Mouse (Mus musculus): ENCODE measurements around the gene Sbk3. TPM values are rescaled to one million over a fixed set of nuclear protein-coding genes. Genes with fewer than 3 reads are reported as not detected.
"Not testable (repeated sequence)": the region's sequence is repeated elsewhere in the genome, so short reads cannot be mapped to it uniquely, and the experiment has no call there.

Sbk3 gene
- under 1 TPM; 0.34 to 0.85 TPM for total RNA-seq (2021)

GRCm38 (mm10) chr7:4971068-4971467 lies at the start of gene Sbk3:
TSS of gene Sbk3 (minus strand) at chr7:4971168.
- intact Hi-C loops (cut with DNase I) = no loop called here
- no peak for DNase-seq (ENCODE audit: low spot score in 2 of 2)

GRCm38 (mm10) chr7:5020685-5021084 lies 49.7 kb upstream of the Sbk3 start:
- intact Hi-C loops (cut with DNase I) = loop anchor here (1.0 to 2.0 kb wide), 2 partner anchors 30 to 41 kb away; partner anchors contain the start of gene Zfp580
- DNase-seq (ENCODE audit: low spot score in 2 of 2) = no peak

- intact Hi-C loops (cut with DNase I) = loop anchor here (1.0 to 2.0 kb wide), 2 partner anchors 31 to 41 kb away; partner anchors contain the start of gene Zfp580
Observed at GRCm38 (mm10) chr7:5020000-5020681, 49.2 kb upstream of the Sbk3 start, which contains the start of the genes Zfp865 and Ccdc106. TSS of gene Zfp865 (plus strand) at chr7:5020376. TSS of gene Ccdc106 (plus strand) at chr7:5020553.

GRCm38 (mm10) chr7:5019576-5019975 lies 48.6 kb upstream of the Sbk3 start:
- intact Hi-C loops (cut with DNase I); DNase-seq (ENCODE audit: low spot score in 2 of 2): not testable (repeated sequence)

More at GRCm38 (mm10) chr7:5020000-5020681, 49.2 kb upstream of the Sbk3 start, which contains the start of the genes Zfp865 and Ccdc106:
- peak; percentile 100 for DNase-seq (ENCODE audit: low spot score in 2 of 2)

DNA sequence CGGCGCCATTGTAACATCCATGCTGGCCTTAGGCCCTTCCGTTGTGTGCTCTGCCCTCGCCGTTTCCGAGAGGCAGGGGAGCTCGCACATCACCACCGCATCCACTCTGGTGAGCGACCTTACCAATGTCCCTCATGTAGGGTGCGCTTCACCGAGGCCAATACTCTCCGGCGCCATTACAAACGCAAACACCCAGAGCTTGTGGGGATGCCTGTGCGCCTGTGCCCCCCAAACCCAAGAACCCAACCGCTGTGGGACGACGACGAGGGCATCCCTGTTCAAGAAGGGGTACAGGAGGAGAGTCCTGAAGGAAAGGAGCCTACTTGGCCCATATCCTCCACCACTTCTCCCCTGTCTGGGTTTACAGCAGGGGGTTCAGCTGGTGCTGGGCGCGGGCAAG lies 47.0 kb upstream of the Sbk3 start:
- no peak for DNase-seq (ENCODE audit: low spot score in 2 of 2)
- intact Hi-C loops (cut with DNase I) = no loop called here

- DNase-seq (ENCODE audit: low spot score in 2 of 2) = no peak
- intact Hi-C loops (cut with DNase I) = no loop called here
Observed at GRCm38 (mm10) chr7:5017352-5017751, 46.4 kb upstream of the Sbk3 start.

GRCm38 (mm10) chr7:5016920-5017319 lies 46.0 kb upstream of the Sbk3 start:
- intact Hi-C loops (cut with DNase I) = no loop called here

DNA sequence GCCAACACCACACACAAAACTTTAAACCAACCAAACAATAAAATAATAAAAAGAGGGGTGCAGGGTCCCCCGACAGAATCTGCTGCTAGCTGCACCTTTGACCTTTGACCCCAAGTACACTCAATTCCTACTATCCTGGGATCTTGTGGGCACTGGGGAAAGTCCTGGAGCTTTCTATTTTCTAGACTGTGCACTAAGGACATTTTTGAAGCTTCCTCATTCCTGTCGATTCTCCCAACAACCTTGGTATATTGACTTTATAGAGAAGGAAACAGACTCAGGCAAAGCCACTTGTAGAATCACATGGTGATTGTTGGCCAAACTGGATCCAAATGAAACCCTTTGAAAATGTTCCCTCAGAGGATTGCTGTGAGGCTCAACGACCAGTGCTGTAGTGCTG lies 45.1 kb upstream of the Sbk3 start:
- intact Hi-C loops (cut with DNase I) = no loop called here

More at GRCm38 (mm10) chr7:5016920-5017319, 46.0 kb upstream of the Sbk3 start:
- DNase-seq (ENCODE audit: low spot score in 2 of 2) = no peak

GRCm38 (mm10) chr7:5015118-5016001 lies 44.4 kb upstream of the Sbk3 start, which contains the start of gene Gm44973:
TSS of gene Gm44973 (plus strand) at chr7:5015496.
- intact Hi-C loops (cut with DNase I) = loop anchor here (2.0 kb wide), 2 partner anchors 19 to 73 kb away; partner anchors contain the start of gene Zfp579
- DNase-seq (ENCODE audit: low spot score in 2 of 2) = peak; percentile 93 to 96

More for the DNA sequence above, 45.1 kb upstream of the Sbk3 start:
- DNase-seq (ENCODE audit: low spot score in 2 of 2) = no peak

DNA sequence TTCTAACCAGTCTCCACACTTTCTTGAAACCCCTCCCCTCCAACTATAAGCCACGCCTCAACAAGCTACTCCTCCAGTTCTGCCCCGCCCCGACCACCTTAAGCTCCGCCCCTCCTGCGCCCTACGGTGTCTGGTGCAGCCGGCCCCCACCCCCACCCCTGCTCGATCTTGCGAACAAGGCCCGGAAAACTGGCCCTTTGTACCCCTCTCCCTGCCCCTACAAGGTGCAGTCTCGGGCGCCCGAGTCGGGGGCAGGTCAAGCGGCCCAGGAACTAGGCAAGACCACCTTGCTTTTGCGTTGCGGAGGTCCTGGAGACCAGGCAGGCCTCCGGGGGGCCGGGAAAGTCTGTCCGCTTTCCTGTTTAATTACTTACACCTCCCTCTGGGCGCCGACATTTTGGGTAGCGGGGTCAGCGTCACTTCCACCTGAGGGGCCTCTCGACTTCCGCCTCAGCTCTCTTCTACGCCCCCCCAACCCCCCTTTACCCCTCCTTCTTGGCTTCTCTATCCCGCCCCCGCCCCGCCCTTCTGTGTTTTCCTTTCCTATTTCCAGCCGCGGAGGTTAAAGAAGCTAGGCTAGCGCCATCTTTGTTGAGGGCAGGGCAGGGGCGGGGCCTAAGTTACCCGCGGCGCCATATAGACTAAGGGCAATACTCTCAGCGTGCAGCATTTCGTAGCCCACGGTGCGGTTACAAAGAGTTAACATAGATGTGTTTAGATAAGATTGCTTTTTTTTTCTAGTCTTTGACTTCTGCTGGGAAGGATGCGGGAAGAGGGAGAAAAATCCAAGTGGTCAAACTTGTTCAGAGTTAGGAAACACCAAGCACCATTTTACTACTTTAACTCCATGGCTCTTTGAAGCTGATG lies 43.5 kb upstream of the Sbk3 start, which contains the start of the genes Zfp524 and Fiz1:
TSS of gene Zfp524 (plus strand) at position 165 of the 867 bp plus-strand sequence.
TSS of gene Fiz1 (minus strand) at position 447 of the 867 bp plus-strand sequence.
- intact Hi-C loops (cut with DNase I) = loop anchor here (2.0 kb wide), 2 partner anchors 18 to 72 kb away; partner anchors contain the start of gene Zfp579
- peak; percentile 96 to 99 for DNase-seq (ENCODE audit: low spot score in 2 of 2)

DNA sequence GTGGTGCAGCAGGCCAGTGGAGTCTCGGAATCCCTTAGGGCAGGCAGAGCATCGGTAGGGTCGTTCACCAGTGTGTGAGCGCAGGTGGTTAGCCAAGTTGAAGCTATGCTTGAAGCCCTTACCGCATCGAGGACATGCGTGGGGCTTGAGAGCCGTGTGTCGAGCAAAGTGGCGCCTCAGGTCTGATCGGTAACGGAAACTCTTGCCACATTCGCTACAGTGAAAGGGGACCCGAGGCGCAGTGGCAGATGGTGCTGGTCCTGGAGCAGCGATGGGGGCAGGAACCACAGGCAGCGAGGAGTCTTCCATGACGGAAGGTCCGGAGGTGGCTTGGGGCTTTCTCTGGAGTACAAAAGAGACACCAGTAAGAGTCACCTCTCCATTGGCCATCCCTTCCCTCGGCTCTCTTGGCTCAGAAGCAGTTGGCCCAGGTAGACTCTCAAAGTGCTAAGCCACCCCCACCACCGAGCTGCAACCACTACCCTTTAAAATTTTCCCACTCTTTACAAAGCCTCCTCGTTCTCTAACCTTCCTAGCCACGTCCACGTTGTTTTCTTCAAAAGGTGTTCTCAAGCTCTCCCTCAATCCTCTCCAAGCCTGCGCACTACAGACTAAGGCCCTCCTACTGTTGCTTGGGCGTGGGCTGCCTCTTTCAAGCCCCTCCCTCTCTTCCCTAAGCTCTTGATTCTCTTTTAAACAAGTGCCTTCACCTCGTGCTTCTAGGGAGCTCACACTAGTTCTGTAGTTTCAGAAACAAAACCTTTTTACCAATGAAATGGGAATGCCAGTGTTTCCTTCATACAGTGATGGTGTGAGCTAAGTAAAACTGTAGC lies 41.9 kb upstream of the Sbk3 start:
- no peak for DNase-seq (ENCODE audit: low spot score in 2 of 2)
- intact Hi-C loops (cut with DNase I) = no loop called here

GRCm38 (mm10) chr7:5008229-5008628 lies 37.3 kb upstream of the Sbk3 start:
- intact Hi-C loops (cut with DNase I) = no loop called here
- no peak for DNase-seq (ENCODE audit: low spot score in 2 of 2)

GRCm38 (mm10) chr7:5002876-5003275 lies 31.9 kb upstream of the Sbk3 start:
- DNase-seq (ENCODE audit: low spot score in 2 of 2); intact Hi-C loops (cut with DNase I): not testable (repeated sequence)

DNA sequence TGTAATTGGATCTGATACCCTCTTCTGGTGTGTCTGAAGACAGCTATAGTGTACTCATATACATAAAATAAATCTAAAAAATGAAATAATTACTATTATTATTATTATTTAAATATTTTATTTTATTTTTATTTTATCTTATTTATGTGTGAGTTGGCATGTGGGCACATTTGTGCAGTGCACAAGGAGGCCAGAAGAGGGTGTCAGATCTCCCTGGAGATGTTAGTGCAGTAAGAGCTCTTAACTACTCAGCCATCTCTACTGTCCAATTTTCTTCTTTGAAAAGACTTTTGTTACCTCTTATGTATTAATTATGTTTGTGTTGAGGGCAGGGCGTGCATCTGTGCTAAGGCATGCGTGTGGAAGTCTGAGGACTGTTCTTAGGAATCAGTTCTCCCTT lies 28.9 kb upstream of the Sbk3 start:
- DNase-seq (ENCODE audit: low spot score in 2 of 2) = no peak
- intact Hi-C loops (cut with DNase I) = no loop called here

- intact Hi-C loops (cut with DNase I) = loop anchor here (2.0 kb wide), 2 partner anchors 18 to 54 kb away; partner anchors contain the start of genes Fiz1, Gm44973, Zfp524 and Zfp580
- no peak for DNase-seq (ENCODE audit: low spot score in 2 of 2)
Observed at GRCm38 (mm10) chr7:4996934-4997333, 26.0 kb upstream of the Sbk3 start.

- intact Hi-C loops (cut with DNase I) = loop anchor here (2.0 kb wide), 2 partner anchors 19 to 55 kb away; partner anchors contain the start of genes Fiz1, Gm44973, Zfp524 and Zfp580
- DNase-seq (ENCODE audit: low spot score in 2 of 2) = peak; percentile 88 to 94
Observed at GRCm38 (mm10) chr7:4996003-4996895, 25.3 kb upstream of the Sbk3 start, which contains the start of gene Zfp579. TSS of gene Zfp579 (minus strand) at chr7:4996158.

Data from left cerebral cortex, postnatal 25 days (tissue).